Mouse (Mus musculus) erythroblast, embryonic 14.5 days (primary cell): Measurements from ENCODE around the gene Dyx1c1.

Source experiments
- GATA1 ChIP-seq: IDR thresholded peaks from 2 replicates; pipeline ENCODE4 v1.6.1; 2012; ENCODE audit warnings: low read length, inconsistent platforms, mixed read lengths
- TAL1 ChIP-seq: IDR thresholded peaks from 3 replicates; pipeline ENCODE4 v1.6.1; 2012; ENCODE audit warnings: low read length, inconsistent platforms, mixed read lengths

- no peak for TF ChIP-seq GATA1
- no peak for TF ChIP-seq TAL1
These were observed 11.6 kb upstream of the Dyx1c1 start for GRCm38 (mm10) chr9:72947010-72947409.
